Mouse (Mus musculus) G1E (cell line): ENCODE results near the gene Zzef1. TPM values are rescaled to one million over a fixed set of nuclear protein-coding genes. Genes with fewer than 3 reads are reported as not detected.

Experiments
- ATAC-seq: 2 replicates; pipeline ENCODE4 v1.8.0; 2016; ENCODE audit warnings: mild to moderate bottlenecking; ENCODE audit not compliant: insufficient number of reproducible peaks, poor library complexity, low FRiP score, severe bottlenecking; ENCODE audit errors: extremely low read depth
- DNase-seq: peaks from one replicate; pipeline ENCODE4 v3.0.0; 2012; ENCODE audit warnings: low spot score
- H3K27me3 ChIP-seq: 2 replicates; pipeline ENCODE4 v1.6.1; 2012; ENCODE audit warnings: mild to moderate bottlenecking, low read length, inconsistent platforms; ENCODE audit not compliant: insufficient read depth
- H3K36me3 ChIP-seq: replicated peaks from 2 replicates; pipeline ENCODE3; 2012; ENCODE audit warnings: mild to moderate bottlenecking, inconsistent platforms
- H3K4me1 ChIP-seq: 2 replicates; pipeline ENCODE4 v1.6.1; 2012; ENCODE audit warnings: low read depth, low read length, inconsistent platforms, mixed read lengths; ENCODE audit not compliant: insufficient read depth
- H3K4me3 ChIP-seq: 2 replicates; pipeline ENCODE4 v1.5.1; 2012; ENCODE audit warnings: low read depth, mild to moderate bottlenecking, inconsistent platforms, low read length, moderate library complexity, mixed read lengths
- H3K9me3 ChIP-seq: replicated peaks from 2 replicates; pipeline ENCODE4 v1.6.1; 2012; ENCODE audit warnings: inconsistent platforms
- CTCF ChIP-seq: IDR thresholded peaks from 2 replicates; pipeline ENCODE4 v1.5.1; 2012; ENCODE audit warnings: low read depth, low read length, inconsistent platforms, mixed read lengths
- GATA1 ChIP-seq: IDR thresholded peaks from 2 replicates; pipeline ENCODE4 v1.6.1; 2012; ENCODE audit warnings: borderline replicate concordance, low read length, inconsistent platforms, mixed read lengths
- GATA2 ChIP-seq: IDR thresholded peaks from 2 replicates; pipeline ENCODE4 v1.6.1; 2012; ENCODE audit warnings: low read depth, low read length, inconsistent platforms, borderline replicate concordance
- POLR2AphosphoS5 ChIP-seq: IDR thresholded peaks from 2 replicates; pipeline ENCODE4 v1.6.1; 2012; ENCODE audit warnings: low read depth, low read length, inconsistent platforms; ENCODE audit not compliant: insufficient replicate concordance
- TAL1 ChIP-seq: conservative IDR thresholded peaks from 2 replicates; pipeline ENCODE4 v1.6.1; 2012; ENCODE audit warnings: low read depth, low read length, inconsistent platforms, mixed read lengths
- polyA plus RNA-seq: library from polyadenylated mRNA; stranded (reverse); fragments of >175 nt; gene quantifications from 2 replicates; pipeline ENCODE4 v1.2.3, GENCODE M21; 2012
- total RNA-seq, 2 experiments: library from RNA; stranded (forward) in 1 of 2; stranded (reverse) in 1 of 2; fragments of 200-1000 nt in 1 of 2; fragments of >200 nt in 1 of 2; fragmentation: Nextera tagmentation in 1 of 2; gene quantifications; 2 replicates each; pipeline ENCODE4 v1.2.3; 2014 to 2017

The Zzef1 gene
- total and polyA plus RNA-seq, 3 experiments, result 5.3 to 43.4 (median 33.2) TPM

- DNase-seq, result no peak
- H3K27me3 ChIP-seq, result no peaks in the 10 kb centered on the region
- TF ChIP-seq GATA1, result no peak
- no peak for TF ChIP-seq POLR2AphosphoS5
- no peak for TF ChIP-seq CTCF
- no peak for TF ChIP-seq TAL1
- TF ChIP-seq GATA2, result no peak
- no peak overlapping the region for H3K4me3 ChIP-seq
- no peaks in the 10 kb centered on the region for H3K4me1 ChIP-seq
- H3K36me3 ChIP-seq, result peaks cover 76% of the 10 kb centered on the region
- no peak for ATAC-seq
- no peaks in the 10 kb centered on the region for H3K9me3 ChIP-seq
Measured at GRCm38 (mm10) chr11:72845526-72845925, 49.5 kb downstream of the Zzef1 start.

- ATAC-seq (no peak), DNase-seq (no peak)
- peaks cover 76% of the 10 kb centered on the region for H3K36me3 ChIP-seq
- H3K4me3 ChIP-seq, result no peak overlapping the region
- H3K27me3 ChIP-seq, result no peaks in the 10 kb centered on the region
- H3K4me1 ChIP-seq, result no peaks in the 10 kb centered on the region
- no peak for TF ChIP-seq CTCF
- no peak for TF ChIP-seq GATA1
- TF ChIP-seq POLR2AphosphoS5, result no peak
- TF ChIP-seq GATA2, result no peak
- TF ChIP-seq TAL1, result no peak
- H3K9me3 ChIP-seq, result no peaks in the 10 kb centered on the region
Measured at GRCm38 (mm10) chr11:72846685-72847084, 50.7 kb downstream of the Zzef1 start.

- no peak for DNase-seq
- no peaks in the 10 kb centered on the region for H3K9me3 ChIP-seq
- H3K36me3 ChIP-seq, result peaks cover 79% of the 10 kb centered on the region
- H3K4me1 ChIP-seq, result no peaks in the 10 kb centered on the region
- TF ChIP-seq POLR2AphosphoS5 (no peak), GATA2 (no peak), GATA1 (no peak), CTCF (no peak), TAL1 (no peak)
- no peak overlapping the region for H3K4me3 ChIP-seq
- ATAC-seq, result no peak
- no peaks in the 10 kb centered on the region for H3K27me3 ChIP-seq
Measured at GRCm38 (mm10) chr11:72847831-72848628, 52.0 kb downstream of the Zzef1 start.

- H3K4me3 ChIP-seq, result no peak overlapping the region
- ATAC-seq (no peak), DNase-seq (no peak)
- TF ChIP-seq CTCF, result no peak
- TF ChIP-seq GATA1, result no peak
- no peak for TF ChIP-seq POLR2AphosphoS5
- TF ChIP-seq TAL1, result no peak
- no peak for TF ChIP-seq GATA2
- H3K9me3 ChIP-seq, result no peaks in the 10 kb centered on the region
- no peaks in the 10 kb centered on the region for H3K4me1 ChIP-seq
- H3K27me3 ChIP-seq, result no peaks in the 10 kb centered on the region
- H3K36me3 ChIP-seq, result peaks cover 84% of the 10 kb centered on the region
Measured at GRCm38 (mm10) chr11:72850419-72851131, 54.5 kb downstream of the Zzef1 start.

GRCm38 (mm10) chr11:72851214-72851613, 55.2 kb downstream of the Zzef1 start:
- no peak for DNase-seq
- ATAC-seq, result no peak
- Histone ChIP-seq H3K4me3 (no peak overlapping the region), H3K4me1 (no peaks in the 10 kb centered on the region), H3K9me3 (no peaks in the 10 kb centered on the region), H3K36me3 (peaks cover 82% of the 10 kb centered on the region), H3K27me3 (no peaks in the 10 kb centered on the region)
- TF ChIP-seq POLR2AphosphoS5 (no peak), GATA2 (no peak), CTCF (no peak), TAL1 (no peak), GATA1 (no peak)

GRCm38 (mm10) chr11:72852122-72852521, 56.1 kb downstream of the Zzef1 start:
- H3K4me1 ChIP-seq, result no peaks in the 10 kb centered on the region
- H3K36me3 ChIP-seq, result peaks cover 82% of the 10 kb centered on the region
- no peak for TF ChIP-seq TAL1
- no peak for TF ChIP-seq CTCF
- TF ChIP-seq GATA1, result no peak
- no peak for TF ChIP-seq GATA2
- no peak overlapping the region for H3K4me3 ChIP-seq
- no peaks in the 10 kb centered on the region for H3K9me3 ChIP-seq
- no peak for DNase-seq
- ATAC-seq, result no peak
- H3K27me3 ChIP-seq, result no peaks in the 10 kb centered on the region

- H3K4me3 ChIP-seq, result no peak overlapping the region
- TF ChIP-seq TAL1 (no peak), GATA1 (no peak), GATA2 (no peak), CTCF (no peak), POLR2AphosphoS5 (no peak)
- peaks cover 83% of the 10 kb centered on the region for H3K36me3 ChIP-seq
Measured at GRCm38 (mm10) chr11:72853086-72853485, 57.1 kb downstream of the Zzef1 start.

More at GRCm38 (mm10) chr11:72853086-72853485, 57.1 kb downstream of the Zzef1 start:
- H3K4me1 ChIP-seq, result no peaks in the 10 kb centered on the region
- no peaks in the 10 kb centered on the region for H3K27me3 ChIP-seq
- no peaks in the 10 kb centered on the region for H3K9me3 ChIP-seq
- DNase-seq (no peak), ATAC-seq (no peak)
